Mouse (Mus musculus) thymus, postnatal 36 days (tissue): ENCODE results near the gene Drc1.

ENCODE experiments used
- DNase-seq, 2 experiments: peaks; one replicate each; pipeline ENCODE4 v3.0.0; 2022; ENCODE audit warnings: mixed read lengths in 2 of 2

The Drc1 gene

GRCm38 (mm10) chr5:30281291-30281732 lies at the start of gene Drc1:
TSS of gene Drc1 (plus strand) at chr5:30281388.
- peak in 1 of 2 experiments; percentile 27 for DNase-seq

DNA sequence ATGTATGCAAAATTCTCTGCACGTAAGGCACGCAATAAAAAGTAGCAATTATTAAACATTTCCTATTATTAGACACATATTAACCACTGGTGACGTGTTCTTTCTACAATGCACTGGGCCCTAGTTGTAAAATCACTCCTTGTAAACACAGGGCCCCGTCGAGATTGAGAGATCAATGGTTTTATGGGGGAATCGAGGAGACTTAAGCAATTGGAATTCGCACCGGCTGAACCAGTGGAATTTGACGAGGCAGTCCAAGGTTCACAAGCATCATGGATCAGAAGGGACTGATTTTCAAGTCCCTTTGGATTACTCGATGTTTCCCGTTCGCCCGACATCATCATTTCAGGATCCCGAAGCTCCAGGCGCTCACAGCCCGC lies 49.3 kb upstream of the Drc1 start:
- no peak for DNase-seq

- DNase-seq: peak; percentile 99 to 100
These were observed 48.8 kb upstream of the Drc1 start, which contains the start of gene Selenoi for GRCm38 (mm10) chr5:30232271-30232971. TSS of gene Selenoi (plus strand) at chr5:30232581.

GRCm38 (mm10) chr5:30233042-30233441 lies 48.1 kb upstream of the Drc1 start:
- peak; percentile 32 to 39 for DNase-seq

GRCm38 (mm10) chr5:30233979-30234378 lies 47.2 kb upstream of the Drc1 start:
- no peak for DNase-seq

DNA sequence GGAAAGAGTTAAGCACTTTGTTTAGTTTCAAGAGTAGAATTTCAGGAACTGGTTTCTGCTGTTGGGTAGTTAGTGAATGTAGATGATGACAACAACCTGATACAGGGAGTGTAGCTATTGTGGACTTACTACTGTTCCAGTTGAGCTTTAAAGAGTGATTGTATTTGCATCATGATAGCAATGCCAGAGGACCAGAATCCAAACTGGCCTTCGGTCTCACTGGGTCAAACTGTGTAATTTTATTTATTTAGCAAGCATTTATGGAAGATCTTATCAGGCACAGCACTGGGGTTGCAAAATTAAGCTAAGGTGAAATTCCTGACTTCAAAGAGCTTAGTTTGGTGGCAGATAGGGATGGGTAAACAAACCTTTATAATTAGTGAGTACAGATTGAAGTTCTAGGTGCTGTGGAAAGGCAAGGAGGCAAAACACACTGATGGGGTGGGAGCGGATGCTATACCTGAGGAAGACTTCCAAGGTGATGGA lies 45.5 kb upstream of the Drc1 start:
- DNase-seq: no peak

GRCm38 (mm10) chr5:30238533-30238932 lies 42.7 kb upstream of the Drc1 start:
- DNase-seq: no peak

- DNase-seq: no peak
These were observed 40.6 kb upstream of the Drc1 start for GRCm38 (mm10) chr5:30240552-30240951.

GRCm38 (mm10) chr5:30242410-30242809 lies 38.8 kb upstream of the Drc1 start:
- DNase-seq: no peak

- DNase-seq: peak; percentile 21 to 26
These were observed 37.4 kb upstream of the Drc1 start for GRCm38 (mm10) chr5:30243741-30244140.

GRCm38 (mm10) chr5:30245861-30246416 lies 35.2 kb upstream of the Drc1 start:
- DNase-seq: no peak

DNA sequence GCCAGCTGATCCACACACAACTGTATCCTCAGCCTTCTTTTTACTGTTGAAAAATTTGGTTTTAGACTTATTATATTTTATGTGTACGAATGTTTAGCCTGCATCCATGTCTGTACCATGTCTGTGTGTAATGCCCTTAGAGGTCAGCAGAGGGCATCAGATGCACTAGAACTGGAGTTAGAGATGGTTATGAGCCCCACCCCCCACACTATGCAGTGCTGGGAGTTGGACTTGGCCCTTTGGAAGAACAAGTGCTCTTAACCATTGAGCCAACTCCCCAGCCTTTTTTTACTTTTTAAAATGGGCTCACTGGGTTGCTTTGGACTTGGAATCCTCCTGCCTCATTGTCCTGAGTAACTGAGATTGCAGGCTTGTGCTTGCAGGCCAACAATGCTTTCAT lies 33.5 kb upstream of the Drc1 start:
- peak; percentile 40 for DNase-seq

GRCm38 (mm10) chr5:30255567-30256354 lies 25.4 kb upstream of the Drc1 start:
- DNase-seq: no peak

- DNase-seq: no peak
These were observed 22.4 kb upstream of the Drc1 start for GRCm38 (mm10) chr5:30258776-30259175.

- no peak for DNase-seq
These were observed 10.5 kb upstream of the Drc1 start for GRCm38 (mm10) chr5:30270571-30271190.

DNA sequence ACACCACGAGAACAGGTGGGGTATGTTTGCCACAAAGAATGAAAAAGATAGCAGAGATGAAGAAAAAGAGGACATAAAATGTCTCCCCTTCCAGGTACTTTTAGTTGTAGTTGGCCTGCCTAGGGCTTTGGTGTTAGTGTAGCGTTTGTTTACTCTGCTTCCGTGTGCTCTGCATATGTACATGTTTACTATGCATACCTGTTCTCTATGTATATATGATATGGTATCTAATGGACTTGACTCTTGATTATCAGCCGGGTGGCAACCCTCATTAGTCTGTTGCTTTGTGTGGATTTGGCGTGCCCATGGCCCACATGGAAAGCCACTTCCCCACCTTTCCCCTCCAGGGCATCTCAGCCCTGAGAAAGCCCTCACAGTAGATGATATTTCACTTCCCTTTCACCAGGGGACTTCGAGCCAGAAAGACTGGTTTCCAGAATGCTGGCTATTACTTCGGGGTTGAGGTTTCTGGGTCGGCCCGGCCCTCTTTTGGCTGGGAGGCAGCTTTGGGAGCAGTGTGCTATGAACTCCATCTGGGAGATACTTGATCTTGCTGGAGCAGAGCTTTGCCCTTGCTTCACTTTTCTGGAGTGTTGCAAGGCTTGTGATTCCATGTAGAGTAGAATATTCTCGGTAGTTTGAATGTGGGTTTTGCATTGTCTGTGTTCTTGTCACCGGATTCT lies 9.4 kb upstream of the Drc1 start:
- DNase-seq: no peak

DNA sequence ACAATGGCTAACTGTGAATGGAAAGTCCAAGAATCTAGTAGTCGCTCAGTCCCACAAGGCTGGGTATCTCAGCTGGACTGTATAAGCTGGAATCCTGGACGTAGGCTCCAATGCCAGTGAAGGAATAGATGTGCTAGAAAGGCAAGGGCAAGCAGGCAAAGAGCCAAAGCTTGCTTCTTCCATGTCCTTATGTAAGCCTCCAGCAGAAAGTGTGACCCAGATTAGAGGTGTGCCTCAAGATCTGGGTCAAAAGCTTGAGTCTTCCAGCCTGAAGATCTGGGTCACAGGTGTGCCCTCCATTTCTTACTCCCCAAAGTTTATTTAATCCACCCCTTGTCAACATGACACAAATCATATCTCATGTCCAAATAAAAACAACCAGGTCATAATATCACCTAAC lies 4.8 kb upstream of the Drc1 start:
- DNase-seq: peak in 1 of 2 experiments; percentile 44

DNA sequence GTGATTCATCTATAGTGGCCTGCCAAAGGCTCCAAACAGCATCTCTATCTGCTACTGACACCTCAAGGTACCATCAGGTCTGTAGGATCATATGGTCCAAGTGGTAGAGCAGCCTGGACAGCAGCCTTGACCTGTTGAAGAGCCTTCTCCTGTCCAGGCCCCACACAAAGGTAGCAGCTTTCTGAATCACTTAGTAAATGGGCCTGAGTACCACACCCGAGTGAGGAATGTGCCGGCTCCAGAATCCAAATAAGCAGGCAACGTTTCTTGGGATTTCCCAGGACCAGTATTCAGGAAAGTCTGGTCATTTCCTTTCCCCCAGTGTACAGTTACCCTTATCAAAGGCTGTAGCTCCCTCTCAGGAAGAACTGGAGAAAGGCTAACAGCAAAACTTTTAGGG lies 2.2 kb upstream of the Drc1 start:
- no peak for DNase-seq

- no peak for DNase-seq
These were observed 1.7 kb upstream of the Drc1 start for GRCm38 (mm10) chr5:30279446-30279845.

DNA sequence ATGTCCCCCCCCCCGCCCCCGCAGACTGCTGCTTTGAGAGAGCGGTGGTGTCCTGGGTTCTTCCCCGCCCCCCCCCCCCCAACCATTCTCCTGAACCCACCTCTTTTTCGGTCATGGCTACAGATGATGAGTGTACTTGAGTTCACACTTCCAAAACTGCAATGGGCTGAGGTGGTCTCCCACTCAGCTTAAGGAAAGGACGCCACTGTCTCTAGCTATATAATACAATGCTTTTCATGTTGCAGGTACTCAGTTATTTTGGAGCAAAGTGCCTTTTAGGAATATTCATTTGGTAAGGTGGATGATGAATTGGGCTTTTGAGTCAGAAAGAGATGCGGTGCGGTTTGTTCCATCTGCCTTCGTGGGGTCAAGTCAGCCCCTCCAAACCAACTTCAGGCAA lies 324 bp upstream of the Drc1 start:
- no peak for DNase-seq

- DNase-seq: no peak
These were observed 5.0 kb downstream of the Drc1 start for GRCm38 (mm10) chr5:30285944-30286799.
